29 mouse cellular contexts compared by ENCODE assay signal in the genomic region with DNA sequence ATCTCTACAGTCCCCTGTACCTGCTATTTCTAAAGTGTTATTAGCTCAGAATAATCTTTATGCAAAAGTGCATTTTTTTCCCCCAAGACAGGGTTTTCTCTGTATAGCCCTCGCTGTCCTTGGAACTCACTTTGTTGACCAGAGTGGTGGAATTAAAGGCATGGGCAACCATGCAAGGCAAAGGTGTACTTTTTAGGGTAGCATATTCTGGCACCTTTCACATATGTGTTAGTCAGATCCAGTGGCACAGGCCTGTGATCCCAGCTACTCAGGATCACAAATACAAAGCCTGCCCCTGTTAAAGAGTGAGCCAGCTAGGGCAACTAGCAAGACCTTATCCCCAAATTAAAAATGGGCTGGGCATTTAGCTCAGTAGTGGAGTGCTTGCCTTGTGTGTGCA. TPM values are rescaled to one million over a fixed set of nuclear protein-coding genes. Genes with fewer than 3 reads are reported as not detected.
DNase-seq lines count a peak whose midpoint lies in the region; ATAC-seq lines count a peak whose summit lies in the region.
"Had no signal": no experiment of that assay in that cellular context is flagged by ENCODE, and none has a peak within 500 bp of the region (broad histone marks: within the 10 kb centered on the region; RNA-seq: fewer than 3 reads in every experiment).

No protein-coding gene starts in this region.

- H3K9ac ChIP-seq in kidney, embryonic 16.5 days (replicated peaks; ENCODE audit: low read length) = no peak overlapping the region
- H3K9ac ChIP-seq: forebrain, embryonic 13.5 days; heart, embryonic 12.5 days; heart, embryonic 15.5 days; hindbrain, embryonic 13.5 days had no signal

- DNase-seq in kidney, adult 11 months = peak; percentile 41
- peak; percentile 37 to 43 for DNase-seq in kidney, adult 8-10 months
- DNase-seq in kidney, postnatal 10 days = no peak
- peak; percentile 46 for DNase-seq in kidney, postnatal 14 days
- DNase-seq in lung, postnatal 10 days = no peak
- no peak for DNase-seq in cerebellum, postnatal 4 days (ENCODE audit: low spot score in 2 of 2)
- DNase-seq: adrenal gland, adult 2 months; adrenal gland, postnatal 14 days; cerebellum, adult 11-12 months; cerebellum, adult 8-10 months; cerebellum, postnatal 10 days; cerebellum, postnatal 36 days; gastrocnemius, postnatal 10 days; gastrocnemius, postnatal 36 days; heart, postnatal 10 days; heart, postnatal 36 days had no signal

- H3K27ac ChIP-seq in kidney, embryonic 16.5 days (ENCODE audit: low read length) = no peak overlapping the region
- H3K27ac ChIP-seq: forebrain, embryonic 10.5 days; forebrain, embryonic 13.5 days; heart, embryonic 15.5 days; hindbrain, embryonic 10.5 days; hindbrain, embryonic 13.5 days had no signal

- H3K4me1 ChIP-seq in kidney, embryonic 16.5 days (ENCODE audit: insufficient read depth, low read length) = no peaks in the 10 kb centered on the region
- H3K4me1 ChIP-seq: forebrain, embryonic 10.5 days; forebrain, embryonic 13.5 days; heart, embryonic 12.5 days; heart, embryonic 15.5 days; hindbrain, embryonic 10.5 days; hindbrain, embryonic 13.5 days had no signal

- no peak for ATAC-seq in kidney, embryonic 16.5 days (ENCODE audit: low FRiP score, low TSS enrichment)
- ATAC-seq: CD4-positive, CD25-positive, alpha-beta regulatory T cell, adult 4 months; forebrain, embryonic 13.5 days; forebrain, embryonic 16.5 days; hindbrain, embryonic 16.5 days had no signal

- no peak overlapping the region for H3K4me2 ChIP-seq in kidney, embryonic 16.5 days (replicated peaks; ENCODE audit: low read depth, low read length)
- H3K4me2 ChIP-seq: forebrain, embryonic 13.5 days; heart, embryonic 12.5 days; heart, embryonic 15.5 days; hindbrain, embryonic 13.5 days had no signal

- no peak overlapping the region for H3K4me3 ChIP-seq in kidney, embryonic 16.5 days (ENCODE audit: low read length)
- H3K4me3 ChIP-seq: forebrain, embryonic 10.5 days; forebrain, embryonic 13.5 days; heart, embryonic 12.5 days; heart, embryonic 15.5 days; hindbrain, embryonic 10.5 days; hindbrain, embryonic 13.5 days had no signal

- 70% methylated on average over 1 of the region's 1 CpGs for WGBS in kidney, embryonic 16.5 days

- H3K9me3 ChIP-seq in kidney, embryonic 16.5 days (ENCODE audit: low read length) = no peaks in the 10 kb centered on the region
- H3K9me3 ChIP-seq: forebrain, embryonic 10.5 days; forebrain, embryonic 13.5 days; heart, embryonic 12.5 days; heart, embryonic 15.5 days; hindbrain, embryonic 10.5 days; hindbrain, embryonic 13.5 days had no signal

- 0 out of 2 replicates have a peak, but pooled peaks cover 13% of the 10 kb centered on the region for H3K36me3 ChIP-seq in kidney, embryonic 16.5 days (ENCODE audit: insufficient read depth, low read length)
- H3K36me3 ChIP-seq: heart, embryonic 12.5 days; heart, embryonic 15.5 days had no signal

- H3K27me3 ChIP-seq in kidney, embryonic 16.5 days (ENCODE audit: insufficient read depth, low read length) = no peaks in the 10 kb centered on the region
- H3K27me3 ChIP-seq: forebrain, embryonic 13.5 days; heart, embryonic 12.5 days; heart, embryonic 15.5 days; hindbrain, embryonic 13.5 days had no signal

RNA-seq across cellular contexts. Expression of a gene that starts 9.2 kb away (rescaled TPM):
- polyA plus RNA-seq in kidney, embryonic 16.5 days (2015; fragmentation: Nextera tagmentation; extraction: Ambion mirVana) = 15.0 and 18.9 TPM in 2 replicates

RNA-seq across cellular contexts. Expression of a gene that starts 17.3 kb away (rescaled TPM):
- 0.45 and 0.51 TPM in 2 replicates for polyA plus RNA-seq in kidney, embryonic 16.5 days (2015; fragmentation: Nextera tagmentation; extraction: Ambion mirVana)
- polyA plus RNA-seq: C2C12; CD4-positive, CD25-positive, alpha-beta regulatory T cell, adult 4 months; embryonic facial prominence, embryonic 11.5 days; embryonic facial prominence, embryonic 14.5 days; forebrain, embryonic 10.5 days; forebrain, embryonic 13.5 days; forebrain, embryonic 16.5 days; hindbrain, embryonic 10.5 days; hindbrain, embryonic 13.5 days; hindbrain, embryonic 16.5 days had no signal

RNA-seq across cellular contexts. Expression of a gene that starts 36.8 kb away (rescaled TPM):
- 1.4 TPM in 2 replicates for polyA plus RNA-seq in kidney, embryonic 16.5 days (2015; fragmentation: Nextera tagmentation; extraction: Ambion mirVana)
- polyA plus RNA-seq: CD4-positive, CD25-positive, alpha-beta regulatory T cell, adult 4 months had no signal

RNA-seq across cellular contexts. Expression of a gene that starts 40.8 kb away (rescaled TPM):
- 68.8 and 72.7 TPM in 2 replicates for polyA plus RNA-seq in kidney, embryonic 16.5 days (2015; fragmentation: Nextera tagmentation; extraction: Ambion mirVana)

RNA-seq across cellular contexts. Expression of a gene that starts 41.1 kb away (rescaled TPM):
- polyA plus RNA-seq in kidney, embryonic 16.5 days (2015; fragmentation: Nextera tagmentation; extraction: Ambion mirVana) = 372 and 375 TPM in 2 replicates

Comparison
In these comparisons a context has a peak if more than half of its experiments do, and no peak if none do; other contexts are left out.
1. DNase-seq: peak in kidney, adult 11 months (single experiment), kidney, adult 8-10 months (2 of 2) and kidney, postnatal 14 days (single experiment); none in kidney, postnatal 10 days (single experiment), lung, postnatal 10 days (single experiment) and cerebellum, postnatal 4 days (0 of 2).